Mouse (Mus musculus) embryonic stem cell, embryonic (primary cell): ENCODE measurements at regions not wholly inside any gene's neighbourhood (a gene's known extent, or its start where the extent isn't known, plus 50 kb on each side); places are given as distances from the start of the nearest gene placed in this dataset.
"Not testable (repeated sequence)": the region's sequence is repeated elsewhere in the genome, so short reads cannot be mapped to it uniquely, and the experiment has no call there.

Experiments used
- CTCF ChIA-PET, 4 experiments: fragments of 300-600 bp in 2 of 4; fragments of 350-600 bp in 2 of 4; sonication (Branson Sonifier 250); formaldehyde crosslinking; loops; one replicate each; lab custom pipeline; 2022; ENCODE audit warnings: inconsistent platforms in 2 of 4; lab: Charles Lee
- POLR2A ChIA-PET, 4 experiments: fragments of 300-600 bp in 2 of 4; fragments of 350-600 bp in 2 of 4; sonication (Branson Sonifier 250); formaldehyde crosslinking; loops; one replicate each; lab custom pipeline; 2022; ENCODE audit warnings: antibody characterized with exemption in 4 of 4, inconsistent platforms in 1 of 4; lab: Charles Lee

DNA sequence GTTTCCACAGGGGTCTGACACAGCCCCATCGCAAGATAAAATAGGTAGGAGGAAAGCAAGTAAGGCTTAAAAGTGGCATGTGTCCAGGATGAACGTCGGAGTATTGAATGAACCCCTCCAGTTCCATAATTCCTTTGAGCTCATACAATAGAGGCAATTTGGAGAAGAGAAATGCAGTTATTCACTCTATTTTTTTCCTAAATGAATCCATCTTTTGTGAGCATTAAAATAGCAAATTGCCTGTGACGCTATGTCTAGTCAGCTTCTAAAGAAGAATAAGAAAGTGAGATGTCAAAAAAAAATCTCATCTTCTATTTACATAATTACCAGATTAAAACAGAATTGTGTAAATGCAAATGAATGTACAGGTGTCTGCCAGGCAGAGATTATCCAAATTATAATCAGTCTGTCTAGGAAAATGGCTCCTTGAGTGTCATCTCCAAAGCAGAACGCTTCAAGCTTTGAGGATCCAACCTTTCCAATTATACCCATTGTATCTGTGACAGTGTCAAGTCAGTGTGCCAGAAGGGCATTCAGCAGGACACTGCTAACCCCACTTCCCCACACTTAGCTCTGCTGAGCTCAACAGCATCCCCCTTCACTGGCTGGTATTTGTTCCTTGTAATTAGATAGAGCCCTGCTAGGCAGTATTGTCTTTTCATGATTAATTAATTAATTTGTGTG is 567.2 kb upstream of the Sox11 start:
- ChIA-PET POLR2A (no interaction called here), CTCF (interaction anchor here in 1 of 4 experiments (0.6 kb wide), 1 partner anchor 70 kb away, joined by 3 read pairs; no protein-coding TSS in a partner anchor)

DNA sequence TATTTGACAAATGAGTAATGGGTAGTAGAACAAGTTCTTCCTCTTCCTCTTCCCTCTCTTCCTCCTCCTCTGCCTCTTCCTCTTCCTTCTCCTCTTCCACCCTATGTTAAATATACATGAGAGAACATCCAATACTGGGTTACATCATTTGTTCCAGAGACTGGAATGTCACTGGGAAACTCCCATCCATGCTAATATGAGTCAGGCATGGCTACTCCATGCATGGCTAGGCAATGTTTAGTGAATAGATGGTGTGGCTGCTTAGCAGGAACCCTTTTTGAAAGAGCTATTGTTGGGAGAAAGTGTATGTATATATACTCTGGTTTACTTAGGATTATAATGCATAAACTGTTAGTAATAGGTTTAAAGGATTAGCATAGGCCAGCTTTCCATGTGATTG is 554.3 kb upstream of the Sox11 start:
- CTCF ChIA-PET, POLR2A ChIA-PET: not testable (repeated sequence)

DNA sequence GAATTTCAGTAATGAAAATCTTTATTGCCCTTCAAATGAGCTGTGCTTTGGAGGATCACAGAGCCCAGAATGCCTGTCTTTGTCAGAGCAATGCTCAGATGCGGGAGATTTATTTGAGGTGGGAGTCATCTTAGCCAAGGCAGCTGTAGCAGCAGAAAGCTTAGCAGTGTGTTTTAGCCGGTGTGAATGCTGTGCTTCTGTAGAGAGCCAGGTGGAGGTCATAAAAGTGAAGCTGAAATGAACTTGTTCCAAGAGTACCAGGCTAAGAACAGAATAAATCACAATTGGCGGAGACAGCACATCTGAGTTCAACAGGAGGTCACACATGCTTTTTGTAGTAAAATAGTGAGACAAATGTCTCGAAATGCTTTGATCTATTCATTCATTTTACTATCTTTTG is 539.3 kb upstream of the Sox11 start:
- ChIA-PET POLR2A (no interaction called here), CTCF (no interaction called here)

DNA sequence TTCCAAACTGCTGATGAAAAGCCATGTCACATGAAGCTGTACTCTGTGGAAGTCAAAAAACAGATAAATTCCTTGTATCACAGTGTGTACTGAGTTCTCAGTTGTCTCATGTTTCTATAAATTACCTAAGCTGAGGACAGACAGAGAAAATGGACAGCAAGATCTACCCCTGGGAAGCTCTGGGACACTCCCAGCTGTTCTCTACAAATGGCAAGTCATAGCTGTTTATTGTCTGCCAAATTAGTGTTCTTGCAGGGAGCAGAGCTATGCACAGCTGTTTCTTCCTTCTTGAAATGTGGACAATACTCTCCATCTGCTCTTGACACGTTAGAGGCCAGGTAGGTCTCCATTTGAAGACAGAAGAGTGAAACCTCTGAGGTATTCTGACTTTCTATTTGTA is 524.0 kb upstream of the Sox11 start:
- ChIA-PET CTCF (no interaction called here), POLR2A (no interaction called here)

DNA sequence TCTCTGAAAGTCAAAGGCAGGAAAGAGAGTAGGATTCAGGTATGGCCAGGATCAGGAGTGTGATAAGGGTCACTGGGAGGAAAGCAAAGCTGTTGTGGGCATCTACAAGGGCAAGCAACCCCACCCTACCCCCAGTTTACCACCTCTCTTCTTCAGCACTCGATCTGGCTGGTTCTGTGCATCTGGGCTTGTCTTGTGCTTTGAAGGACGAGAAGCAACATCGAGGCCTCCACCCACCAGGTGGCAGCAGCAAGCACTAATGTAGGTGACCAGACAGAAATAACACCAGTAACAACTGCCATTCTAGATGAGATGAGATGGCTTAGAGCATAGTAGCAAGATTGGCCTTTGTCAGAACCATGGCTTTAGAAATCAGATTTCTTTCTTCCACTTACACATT is 507.2 kb upstream of the Sox11 start:
- ChIA-PET POLR2A (no interaction called here), CTCF (no interaction called here)

DNA sequence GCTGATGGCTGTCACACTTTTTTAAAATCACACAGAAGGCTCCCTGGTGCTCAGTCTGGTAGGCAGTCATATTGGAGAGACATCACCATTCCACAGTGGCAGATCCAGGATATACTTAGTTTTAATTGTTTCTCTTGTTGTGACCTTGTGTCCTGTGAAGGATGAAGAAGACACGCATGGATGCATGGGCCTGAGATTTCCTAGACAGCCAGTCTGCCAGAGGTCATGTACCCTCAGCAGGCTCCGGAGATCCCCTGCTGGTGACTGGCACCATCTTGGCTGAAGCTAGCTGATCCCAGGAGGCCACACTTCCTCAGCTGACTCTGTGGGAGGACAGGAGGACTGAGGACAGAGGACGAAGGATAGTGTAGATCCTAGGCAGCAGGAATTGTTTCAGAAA is 506.7 kb upstream of the Sox11 start:
- CTCF ChIA-PET: no interaction called here
- POLR2A ChIA-PET: no interaction called here

DNA sequence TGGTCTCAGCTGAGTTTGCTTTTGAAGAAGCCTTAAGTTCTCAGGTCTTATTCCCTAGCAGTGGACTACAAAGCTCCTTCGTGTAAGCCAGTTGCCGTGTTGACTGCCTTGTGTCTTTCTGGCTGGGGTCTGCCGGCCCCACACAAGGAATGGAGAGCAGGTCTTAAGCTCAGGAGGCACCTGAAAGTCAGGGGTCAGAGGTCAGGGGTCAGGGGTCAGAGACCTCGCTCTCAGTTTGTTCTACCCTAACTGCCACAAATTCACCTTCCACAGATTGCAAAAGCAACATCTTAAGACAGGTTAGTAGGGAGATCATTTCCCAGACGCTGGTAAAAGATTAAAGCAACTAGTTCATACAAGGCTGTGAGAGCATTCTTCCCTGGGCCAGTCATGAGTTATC is 505.8 kb upstream of the Sox11 start:
- ChIA-PET CTCF (no interaction called here), POLR2A (interaction anchor here in 1 of 4 experiments (0.8 kb wide), 1 partner anchor 85 kb away, joined by 3 read pairs; no protein-coding TSS in a partner anchor)

DNA sequence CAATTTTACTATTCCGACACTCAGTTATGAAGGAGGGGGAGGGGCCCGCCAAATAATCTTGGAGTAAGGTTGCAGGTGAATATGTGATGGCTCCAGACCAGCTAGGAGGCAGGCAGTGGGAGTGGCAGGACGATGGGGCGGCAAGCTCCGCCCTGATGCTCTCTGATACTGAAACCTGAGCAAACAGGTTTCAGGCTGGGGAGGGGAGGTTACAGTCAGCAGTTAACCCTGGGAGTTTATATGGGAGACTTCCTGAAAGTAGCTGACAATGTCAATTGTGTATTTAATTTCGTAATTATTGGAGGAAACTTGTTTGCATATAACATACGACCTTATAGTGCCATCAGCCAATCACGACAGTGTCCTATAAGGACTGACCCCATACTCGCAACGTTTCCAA is 505.0 kb upstream of the Sox11 start:
- CTCF ChIA-PET: no interaction called here
- POLR2A ChIA-PET: no interaction called here

DNA sequence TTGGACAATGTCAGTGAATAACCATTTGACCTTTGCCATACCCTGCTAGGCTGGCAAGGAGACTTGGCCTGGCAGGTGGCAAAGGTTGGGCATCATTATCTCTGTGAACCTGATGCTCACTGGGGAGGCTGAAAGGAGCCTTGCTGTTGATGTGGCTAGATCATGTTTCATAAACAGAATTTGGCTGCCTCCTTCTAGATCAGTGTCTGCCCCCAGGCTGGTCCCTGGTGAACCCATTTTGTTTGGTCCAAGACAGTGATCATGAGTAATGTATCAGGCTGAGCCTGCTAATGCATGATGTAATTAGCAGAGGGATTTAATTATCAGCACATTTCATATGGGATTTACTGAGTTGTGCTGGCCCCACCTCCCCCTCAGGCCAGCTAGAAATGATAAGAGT is 502.6 kb upstream of the Sox11 start:
- ChIA-PET POLR2A (no interaction called here), CTCF (no interaction called here)

DNA sequence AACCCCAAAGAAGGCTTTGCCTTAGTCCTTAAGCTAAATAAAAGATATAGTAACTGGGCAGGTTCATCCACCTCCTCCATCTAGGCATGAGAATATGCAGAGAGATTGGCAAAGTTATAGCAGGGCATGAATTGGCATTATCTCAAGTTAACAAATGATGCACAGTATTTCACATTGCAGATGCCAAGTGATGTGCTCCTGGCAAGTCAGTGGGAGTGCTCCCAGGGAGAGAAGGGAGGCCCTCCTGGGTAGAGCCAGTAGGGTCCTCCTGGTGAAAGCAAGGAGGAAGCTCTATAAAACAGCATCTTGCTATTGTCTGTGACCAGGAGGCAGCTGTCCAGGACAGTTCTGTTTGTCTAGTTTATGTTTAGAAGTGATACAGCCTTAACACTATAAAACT is 496.6 kb upstream of the Sox11 start:
- CTCF ChIA-PET: interaction anchor here in 1 of 4 experiments (0.6 kb wide), 1 partner anchor 70 kb away, joined by 3 read pairs; no protein-coding TSS in a partner anchor
- POLR2A ChIA-PET: no interaction called here

DNA sequence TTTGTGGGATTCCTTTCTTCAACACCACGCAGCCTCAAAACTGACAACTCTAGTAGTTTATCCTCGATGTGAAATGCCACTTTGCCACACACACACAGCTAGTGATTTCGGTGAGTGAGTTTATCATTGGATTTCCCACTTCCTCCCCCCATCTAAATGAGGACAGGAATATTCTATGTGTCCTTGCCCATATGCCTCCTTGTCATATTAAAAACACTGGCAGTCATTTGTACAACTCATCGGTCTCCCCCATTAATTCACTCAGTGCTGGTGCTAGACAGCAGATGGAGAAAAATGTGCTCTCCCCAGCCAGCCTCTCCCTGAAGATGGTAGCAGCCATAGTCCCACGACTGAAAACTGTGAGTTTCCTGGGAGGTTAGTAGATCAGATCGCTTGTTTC is 496.0 kb upstream of the Sox11 start:
- ChIA-PET POLR2A (no interaction called here), CTCF (no interaction called here)

DNA sequence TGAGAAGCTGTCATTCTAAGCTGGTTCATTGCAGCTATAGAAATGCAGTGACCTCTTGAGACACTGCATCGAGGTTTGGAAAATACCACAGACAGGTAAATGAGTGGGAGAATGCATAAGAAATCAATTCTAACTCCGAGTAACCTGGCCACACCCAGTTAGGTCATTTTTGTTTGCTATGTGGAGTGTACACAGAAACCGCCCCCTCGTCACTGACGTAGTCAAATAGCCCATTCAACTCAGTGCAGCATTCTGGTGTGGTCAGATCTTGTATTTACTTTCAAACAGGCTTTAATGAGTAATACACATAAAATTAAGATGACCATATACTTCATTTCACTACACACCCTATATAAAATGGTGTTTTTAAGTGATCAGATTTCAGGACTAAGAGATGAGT is 483.8 kb upstream of the Sox11 start:
- CTCF ChIA-PET: no interaction called here
- POLR2A ChIA-PET: no interaction called here

DNA sequence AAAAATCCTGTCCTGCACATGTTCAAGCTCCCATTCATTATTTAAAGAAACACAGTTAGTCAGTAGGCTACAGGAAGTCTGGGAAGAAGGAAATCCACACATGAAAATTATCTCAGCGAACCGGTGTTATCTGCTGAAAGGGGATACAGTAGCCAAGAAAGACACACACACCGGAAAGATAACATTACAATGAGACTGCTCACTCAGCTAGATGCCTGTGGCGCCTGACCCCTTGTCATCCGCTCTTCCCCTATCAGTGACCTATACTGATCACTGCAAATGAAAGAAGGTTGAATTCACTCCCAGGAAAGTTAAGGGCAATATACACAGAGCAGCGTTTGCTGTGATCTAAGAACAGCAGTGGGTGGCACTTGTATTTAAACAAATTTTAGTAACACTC is 481.0 kb upstream of the Sox11 start:
- CTCF ChIA-PET: no interaction called here

DNA sequence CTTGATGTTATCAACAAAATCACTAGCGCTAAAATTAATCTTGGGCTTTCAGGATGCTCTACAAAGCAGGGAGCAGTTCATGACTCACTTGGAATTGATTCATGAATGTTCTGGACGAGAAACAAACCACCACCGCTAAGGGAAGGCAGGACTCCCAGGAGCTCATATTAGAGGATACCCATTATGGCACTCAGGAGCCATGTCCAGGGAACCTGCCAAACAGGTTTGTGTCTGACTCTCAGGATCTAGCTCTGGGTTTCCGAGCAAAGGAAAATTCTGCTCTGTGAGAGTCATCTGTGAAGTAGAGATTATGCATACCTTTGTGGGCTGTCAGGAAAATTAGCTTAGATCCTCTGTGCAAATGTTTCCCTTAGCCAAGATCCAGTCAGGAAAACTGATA is 454.3 kb upstream of the Sox11 start:
- ChIA-PET CTCF (no interaction called here), POLR2A (no interaction called here)

More for the DNA sequence above, 481.0 kb upstream of the Sox11 start:
- POLR2A ChIA-PET: no interaction called here

DNA sequence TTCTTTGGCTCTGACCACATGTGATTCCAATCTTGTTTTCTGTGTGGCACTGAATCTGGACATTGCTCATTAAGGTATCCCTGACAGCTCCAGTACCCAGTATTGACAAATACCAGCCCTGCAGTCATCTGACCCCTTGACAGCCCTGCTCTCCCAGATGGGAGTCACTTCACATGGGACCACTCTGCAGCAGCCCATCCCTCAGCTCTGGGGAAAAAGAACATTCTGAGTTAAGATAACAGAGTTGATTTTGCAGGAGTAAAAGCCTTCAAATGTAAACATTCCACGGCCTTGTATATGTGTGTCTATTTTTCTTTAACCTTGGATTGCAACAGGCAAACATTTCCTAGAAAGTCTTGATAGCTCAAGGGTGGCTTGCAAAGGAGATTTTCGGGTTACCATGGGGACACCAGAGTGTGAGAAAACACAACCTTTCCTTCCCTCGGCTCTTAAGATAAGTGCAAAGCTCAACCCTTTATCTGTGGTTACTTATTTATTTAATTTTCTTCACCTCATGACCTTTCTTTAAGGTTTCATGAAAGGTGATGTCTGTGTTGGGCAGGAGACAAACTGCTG is 444.4 kb upstream of the Sox11 start:
- ChIA-PET CTCF (no interaction called here), POLR2A (no interaction called here)

DNA sequence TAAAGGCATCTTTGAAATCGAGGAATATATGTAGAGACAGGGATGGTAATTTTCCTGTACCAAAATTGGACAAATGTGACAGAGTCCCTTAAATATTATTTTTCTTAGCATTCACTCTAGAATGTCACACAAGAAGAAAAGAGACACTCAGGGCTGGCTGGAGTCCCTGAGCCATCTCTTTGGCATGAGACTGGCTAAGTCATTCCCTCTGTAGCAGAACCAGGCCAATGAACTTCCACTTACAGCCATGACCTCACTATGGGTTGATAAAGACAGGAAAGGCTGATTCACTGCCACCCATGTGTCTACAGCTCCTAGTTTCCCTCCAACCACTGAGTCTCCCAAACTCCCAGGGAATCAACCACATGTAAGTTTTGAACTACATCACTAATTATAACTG is 438.4 kb upstream of the Sox11 start:
- CTCF ChIA-PET: no interaction called here
- POLR2A ChIA-PET: no interaction called here

DNA sequence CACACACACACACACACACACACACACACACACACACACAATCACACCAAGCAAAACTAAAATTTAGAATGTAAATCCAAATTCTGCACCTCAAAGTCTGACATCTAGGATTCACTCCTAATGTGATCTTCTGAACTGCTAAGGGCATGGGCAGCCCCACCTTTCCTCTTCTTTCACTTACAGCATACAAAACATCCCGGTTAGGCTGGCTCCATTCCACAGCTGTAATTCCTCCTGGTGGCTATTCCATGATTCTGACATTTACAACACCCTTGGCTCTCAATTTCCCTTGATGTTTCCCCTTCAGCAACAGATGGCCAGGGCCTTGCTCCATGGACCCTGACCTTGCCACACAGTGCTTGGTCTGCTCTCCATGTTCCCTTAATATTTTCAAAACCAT is 423.6 kb upstream of the Sox11 start:
- ChIA-PET POLR2A (no interaction called here), CTCF (no interaction called here)

DNA sequence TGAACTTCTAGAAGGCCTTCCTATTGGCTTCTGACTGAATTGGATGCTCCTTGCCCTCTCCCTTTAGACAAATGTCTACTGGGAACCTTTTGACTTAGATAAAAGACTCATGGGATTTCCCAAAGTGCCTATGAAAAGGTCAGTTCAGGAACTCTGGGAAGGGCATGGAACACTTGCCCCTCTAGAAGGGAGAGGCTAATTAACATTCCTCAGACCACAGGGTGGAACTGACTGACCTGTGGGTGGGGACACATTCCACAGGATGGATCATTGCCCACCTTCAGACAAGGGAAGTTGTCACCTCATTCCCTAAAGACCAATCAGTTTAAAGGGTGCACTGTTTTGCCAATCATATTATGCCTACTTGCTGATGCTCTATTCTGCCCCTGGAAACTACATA is 416.6 kb upstream of the Sox11 start:
- CTCF ChIA-PET: no interaction called here

DNA sequence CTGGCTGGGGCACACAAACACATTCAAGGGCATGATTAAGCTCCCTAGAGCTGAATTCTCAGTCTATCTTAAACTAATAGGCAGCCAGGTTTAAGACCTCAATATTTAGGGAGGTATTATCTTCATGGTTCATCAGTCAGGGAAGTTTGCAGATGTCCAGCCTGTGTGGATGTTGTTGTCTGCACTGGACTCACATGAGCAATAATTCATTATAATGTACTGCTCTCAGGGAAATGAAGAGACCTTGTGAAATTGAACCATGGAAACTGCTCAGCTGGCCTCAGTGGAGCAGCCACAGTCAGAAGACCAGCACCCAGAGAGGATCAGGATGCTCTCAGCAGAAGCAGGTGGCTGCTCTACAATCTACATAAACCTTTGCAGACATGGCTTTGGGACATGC is 415.3 kb upstream of the Sox11 start:
- POLR2A ChIA-PET: no interaction called here
- CTCF ChIA-PET: no interaction called here

More for the DNA sequence above, 416.6 kb upstream of the Sox11 start:
- POLR2A ChIA-PET: no interaction called here

DNA sequence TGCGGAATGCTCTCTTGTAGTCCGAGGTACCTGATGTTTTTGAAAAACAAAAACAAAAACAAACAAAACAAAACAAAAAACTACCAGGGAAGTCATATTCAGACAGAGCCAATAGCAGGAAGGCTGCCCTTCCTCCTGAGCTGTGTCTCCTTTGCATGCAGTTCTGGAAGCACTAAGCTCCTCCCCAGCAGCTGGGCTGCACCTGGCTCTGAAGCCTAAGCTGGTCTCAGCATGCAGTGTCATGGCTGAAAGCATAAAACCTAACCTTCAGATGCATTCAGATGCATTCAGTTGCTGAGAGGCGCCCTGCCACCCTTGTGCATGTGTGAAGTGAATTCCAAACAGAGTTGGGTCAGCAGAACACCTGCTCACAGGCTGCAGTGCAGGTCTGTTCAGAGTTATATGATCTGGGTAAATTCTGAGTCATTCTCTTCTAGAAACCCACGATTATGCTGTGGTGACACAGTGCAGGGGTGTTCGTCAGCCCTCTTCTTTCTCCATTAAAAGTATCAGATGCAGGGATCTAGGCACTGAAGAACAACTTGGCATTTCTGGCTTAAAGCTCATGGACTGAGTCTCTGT is 382.3 kb upstream of the Sox11 start:
- ChIA-PET CTCF (no interaction called here), POLR2A (no interaction called here)

DNA sequence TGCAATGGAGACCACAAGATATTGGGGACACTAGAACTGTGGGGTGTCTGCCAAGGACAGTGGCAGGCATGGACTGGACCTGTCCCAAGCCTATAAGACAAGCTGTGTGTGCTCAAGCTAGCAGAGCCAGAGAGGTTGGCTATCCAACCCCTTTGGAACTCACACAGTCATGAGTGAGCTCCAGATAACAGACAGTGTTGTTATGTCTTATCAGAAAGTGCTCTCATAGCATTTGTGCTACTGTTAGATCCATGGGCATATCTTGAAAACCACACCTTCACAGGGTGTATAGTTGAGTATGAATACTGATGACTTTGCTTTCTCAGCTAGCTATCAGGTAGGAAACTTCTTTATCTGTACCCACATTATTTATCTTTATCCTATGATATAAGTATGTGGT is 338.1 kb upstream of the Sox11 start:
- ChIA-PET CTCF (no interaction called here), POLR2A (no interaction called here)
